Mouse (Mus musculus) adipocyte (in vitro differentiated cells): ENCODE measurements around the gene Oog1.
"Not testable (repeated sequence)": the region's sequence is repeated elsewhere in the genome, so short reads cannot be mapped to it uniquely, and the experiment has no call there.

Source experiments
- DNase-seq: peaks from one replicate; pipeline ENCODE4 v3.0.0-alpha.2; 2016; ENCODE audit warnings: low spot score

The Oog1 gene

GRCm38 (mm10) chr12:87602388-87602787 lies at the start of gene Oog1:
Gene Oog1 (plus strand): TSS chr12:87602688.
- DNase-seq, result not testable (repeated sequence)

- DNase-seq, result not testable (repeated sequence)
Measured at GRCm38 (mm10) chr12:87601388-87601787, 1.1 kb upstream of the Oog1 start.

DNA sequence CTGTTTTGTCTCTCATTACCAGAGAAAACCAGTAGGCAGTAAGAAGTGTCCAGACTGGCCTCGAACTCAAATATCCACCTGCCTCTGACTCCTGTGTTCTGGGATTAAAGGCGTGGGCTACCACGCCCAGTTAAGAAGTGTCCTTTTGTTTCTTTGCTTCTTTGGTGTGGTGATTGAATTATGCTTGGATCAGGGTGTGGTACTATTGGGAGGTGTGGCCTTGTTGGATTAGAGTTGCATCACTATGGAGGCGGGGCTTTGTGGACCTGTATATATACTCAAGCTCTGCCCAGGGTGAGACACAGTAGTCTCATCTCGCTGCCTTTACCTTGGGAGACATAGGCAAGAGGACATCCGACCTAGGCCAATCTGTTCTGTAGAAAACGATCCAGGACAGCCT lies 16.1 kb downstream of the Oog1 start, which contains the start of gene Gm4027:
Gene Gm4027, plus strand, starts transcription at position 301 of the 400 bp plus-strand sequence.
- not testable (repeated sequence) for DNase-seq

- DNase-seq, result not testable (repeated sequence)
Measured at GRCm38 (mm10) chr12:87644520-87644919, 42.0 kb downstream of the Oog1 start, which contains the start of gene Gm16381. Gene Gm16381 (minus strand): TSS chr12:87644620.

- DNase-seq, result not testable (repeated sequence)
Measured at GRCm38 (mm10) chr12:87652916-87653703, 50.6 kb downstream of the Oog1 start.
